Mouse (Mus musculus) lung, postnatal 36 days (tissue): ENCODE data around the gene Card10.

Experiments
- DNase-seq: peaks from one replicate; pipeline ENCODE4 v3.0.0; 2022; ENCODE audit warnings: mixed read lengths

The Card10 gene

GRCm38 (mm10) chr15:78801571-78801970 lies 1.3 kb downstream of the Card10 start:
- no peak for DNase-seq

GRCm38 (mm10) chr15:78799029-78799428 lies 3.8 kb downstream of the Card10 start:
- DNase-seq, result no peak

GRCm38 (mm10) chr15:78797060-78797329 lies 5.8 kb downstream of the Card10 start:
- DNase-seq, result no peak

- DNase-seq, result no peak
Observed at GRCm38 (mm10) chr15:78796196-78797059, 6.4 kb downstream of the Card10 start.

- no peak for DNase-seq
Observed at GRCm38 (mm10) chr15:78790990-78791389, 11.9 kb downstream of the Card10 start.

GRCm38 (mm10) chr15:78790451-78790850 lies 12.4 kb downstream of the Card10 start:
- peak; percentile 75 for DNase-seq

GRCm38 (mm10) chr15:78789721-78790323 lies 13.0 kb downstream of the Card10 start:
- DNase-seq, result no peak

- DNase-seq, result peak; percentile 52
Observed at GRCm38 (mm10) chr15:78788042-78788441, 14.8 kb downstream of the Card10 start.

GRCm38 (mm10) chr15:78787287-78787856 lies 15.5 kb downstream of the Card10 start:
- no peak for DNase-seq

- peak; percentile 69 for DNase-seq
Observed at GRCm38 (mm10) chr15:78786411-78786818, 16.4 kb downstream of the Card10 start.

GRCm38 (mm10) chr15:78785961-78786360 lies 16.9 kb downstream of the Card10 start:
- DNase-seq, result peak; percentile 93

GRCm38 (mm10) chr15:78785258-78785657 lies 17.6 kb downstream of the Card10 start:
- DNase-seq, result no peak

- DNase-seq, result no peak
Observed at GRCm38 (mm10) chr15:78784520-78784919, 18.3 kb downstream of the Card10 start.

GRCm38 (mm10) chr15:78782348-78783103 lies 20.3 kb downstream of the Card10 start:
- no peak for DNase-seq

GRCm38 (mm10) chr15:78780908-78781307 lies 21.9 kb downstream of the Card10 start:
- no peak for DNase-seq

- DNase-seq, result no peak
Observed at GRCm38 (mm10) chr15:78780359-78780758, 22.5 kb downstream of the Card10 start.

- DNase-seq, result no peak
Observed at GRCm38 (mm10) chr15:78779690-78780089, 23.2 kb downstream of the Card10 start.

GRCm38 (mm10) chr15:78779253-78779652 lies 23.6 kb downstream of the Card10 start:
- DNase-seq, result no peak

GRCm38 (mm10) chr15:78778077-78778870 lies 24.6 kb downstream of the Card10 start:
- peak; percentile 97 for DNase-seq

GRCm38 (mm10) chr15:78773290-78773729 lies 29.5 kb downstream of the Card10 start, which contains the start of gene Mfng:
Mfng (minus strand) TSS chr15:78773475.
- peak; percentile 88 for DNase-seq

GRCm38 (mm10) chr15:78772856-78773255 lies 30.0 kb downstream of the Card10 start:
- no peak for DNase-seq

GRCm38 (mm10) chr15:78772368-78772763 lies 30.5 kb downstream of the Card10 start:
- DNase-seq, result peak; percentile 75
